Mouse (Mus musculus) kidney, embryonic 16.5 days (tissue): ENCODE results near the gene 1700013G24Rik. TPM values are rescaled to one million over a fixed set of nuclear protein-coding genes. Genes with fewer than 3 reads are reported as not detected.
"Not testable (repeated sequence)": the region's sequence is repeated elsewhere in the genome, so short reads cannot be mapped to it uniquely, and the experiment has no call there.

Source experiments
- ATAC-seq: fragments of 200-750 bp; cut with Nextera tagmentation; 2 replicates; pipeline ENCODE4 v1.8.0; 2017; ENCODE audit warnings: moderate TSS enrichment; ENCODE audit not compliant: low FRiP score, low TSS enrichment
- H3K27ac ChIP-seq: fragments of 300-500 bp; sonication (generic); 2 replicates; pipeline ENCODE4 v1.5.1; 2014; ENCODE audit warnings: low read length
- H3K27me3 ChIP-seq: fragments of 300-500 bp; sonication (generic); 2 replicates; pipeline ENCODE4 v1.6.1; 2014; ENCODE audit warnings: low read length, control low read depth, mixed read lengths; ENCODE audit not compliant: insufficient read depth
- H3K36me3 ChIP-seq: fragments of 300-500 bp; sonication (generic); 2 replicates; pipeline ENCODE4 v1.6.1; 2014; ENCODE audit warnings: low read length, control low read depth, mixed read lengths; ENCODE audit not compliant: insufficient read depth
- H3K4me1 ChIP-seq: fragments of 300-500 bp; sonication (generic); 2 replicates; pipeline ENCODE4 v1.6.1; 2014; ENCODE audit warnings: low read length, control low read depth, mixed read lengths; ENCODE audit not compliant: insufficient read depth
- H3K4me2 ChIP-seq: fragments of 300-500 bp; sonication (generic); replicated peaks from 2 replicates; pipeline ENCODE4 v1.6.1; 2014; ENCODE audit warnings: low read depth, low read length
- H3K4me3 ChIP-seq: fragments of 300-500 bp; sonication (generic); 2 replicates; pipeline ENCODE4 v1.5.1; 2014; ENCODE audit warnings: mild to moderate bottlenecking, low read length
- H3K9ac ChIP-seq: fragments of 300-500 bp; sonication (generic); replicated peaks from 2 replicates; pipeline ENCODE4 v1.6.1; 2014; ENCODE audit warnings: low read length
- H3K9me3 ChIP-seq: fragments of 300-500 bp; sonication (generic); 2 replicates; pipeline ENCODE4 v1.6.1; 2016; ENCODE audit warnings: low read length, control low read depth
- WGBS: fragments of 180-500 bp; shearing (Covaris S2); extraction: QIAGEN DNeasy Blood & Tissue Kit; methylation state at CpG from one replicate; pipeline ENCODE4 v1.1.7; 2014; 5-methylcytosine and 5-hydroxymethylcytosine counted together
- polyA plus RNA-seq: library from polyadenylated mRNA; unstranded; fragments of >200 nt; fragmentation: Nextera tagmentation; extraction: Ambion mirVana; gene quantifications from 2 replicates; pipeline ENCODE4 v1.2.1, GENCODE M21; 2015

Gene 1700013G24Rik
- not detected in 2 replicates for polyA plus RNA-seq

DNA sequence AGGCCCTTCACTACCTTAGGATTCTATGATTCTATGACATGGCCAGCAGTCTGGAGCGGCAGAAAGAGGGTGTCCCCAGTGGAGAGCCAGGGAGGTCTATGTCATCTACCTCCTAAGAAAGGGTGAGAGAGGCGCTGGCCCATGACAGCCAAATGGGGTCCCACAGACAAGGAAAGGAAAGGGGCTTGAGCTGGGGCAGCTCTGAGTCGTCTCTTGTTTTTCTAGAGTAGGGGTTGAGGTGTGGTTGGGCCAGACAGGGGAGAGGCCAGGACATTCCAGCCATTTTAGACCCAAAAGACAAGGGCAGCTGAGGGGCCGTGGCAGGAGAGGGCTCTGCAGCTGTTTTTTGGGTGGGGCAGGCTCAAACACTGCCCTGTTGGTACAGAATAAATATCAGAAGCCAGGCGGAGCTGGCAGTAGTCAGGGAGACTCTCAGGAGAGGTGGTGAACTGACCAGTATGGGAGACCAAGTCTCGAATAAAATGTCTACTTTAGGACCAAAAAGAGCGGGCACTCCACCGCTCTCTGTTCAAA is at the start of gene 1700013G24Rik:
TSS of gene 1700013G24Rik (plus strand) at position 51 of the 534 bp plus-strand sequence.
- H3K9ac ChIP-seq, result no peak within 1 kb of the TSS
- H3K36me3 ChIP-seq, result no peaks in the 10 kb centered on the region
- no peaks in the 10 kb centered on the region for H3K9me3 ChIP-seq
- H3K27ac ChIP-seq, result no peak within 1 kb of the TSS
- 73% methylated on average over 8 of the region's 8 CpGs for WGBS
- no peak; the same call in 1 of the 2 replicates for ATAC-seq
- H3K4me3 ChIP-seq, result no peak within 1 kb of the TSS
- H3K4me2 ChIP-seq, result no peak within 1 kb of the TSS
- H3K27me3 ChIP-seq, result no peaks in the 10 kb centered on the region
- peaks cover 14% of the 10 kb centered on the region for H3K4me1 ChIP-seq

DNA sequence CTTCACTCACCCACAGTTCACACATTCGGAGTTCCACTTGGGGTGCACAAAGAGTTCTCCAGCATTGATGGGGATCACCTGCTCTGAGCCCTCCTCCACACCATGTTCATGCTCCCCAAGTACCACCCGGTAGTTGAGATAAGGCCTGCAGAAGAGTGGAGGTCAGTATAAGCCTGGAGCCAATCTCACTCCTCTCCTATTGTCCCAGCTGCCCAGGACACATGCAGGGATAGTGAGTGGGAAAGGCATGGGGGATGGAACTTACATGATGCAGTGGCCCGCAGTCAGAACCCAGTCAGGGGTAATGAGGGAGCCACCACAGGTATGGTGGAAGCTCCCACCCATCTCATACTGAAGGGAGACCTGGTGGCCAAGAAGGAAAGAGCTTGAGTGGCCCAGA is 47.5 kb upstream of the 1700013G24Rik start:
- Histone ChIP-seq H3K4me3 (no peak overlapping the region), H3K36me3 (no peaks in the 10 kb centered on the region), H3K9ac (no peak overlapping the region), H3K9me3 (no peaks in the 10 kb centered on the region), H3K4me1 (no peaks in the 10 kb centered on the region), H3K4me2 (no peak overlapping the region), H3K27ac (no peak overlapping the region), H3K27me3 (no peaks in the 10 kb centered on the region)
- 89% methylated on average over 3 of the region's 3 CpGs for WGBS
- no peak for ATAC-seq

DNA sequence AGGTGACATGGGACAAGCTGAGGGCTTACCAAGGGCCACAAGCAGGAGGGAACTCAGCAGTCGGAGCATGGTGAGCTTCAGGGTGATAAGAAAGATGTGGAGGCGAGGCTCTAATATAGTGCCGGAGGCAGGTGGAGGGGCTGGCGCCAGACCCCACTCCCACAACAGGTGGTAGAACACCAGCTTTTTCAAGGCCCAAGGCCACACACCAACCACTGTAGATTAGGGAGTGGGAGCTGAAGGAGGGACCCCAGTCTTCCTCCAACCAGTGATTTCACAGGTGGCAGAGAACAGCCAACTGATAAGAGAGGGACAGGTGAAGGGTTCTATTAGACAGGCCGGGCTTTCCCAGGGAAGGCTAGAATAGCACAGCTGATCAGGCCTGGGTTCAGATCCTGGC is 43.4 kb upstream of the 1700013G24Rik start, which contains the start of gene Cela3a:
TSS of gene Cela3a (minus strand) at position 101 of the 400 bp plus-strand sequence.
- no peak for ATAC-seq
- Histone ChIP-seq H3K27ac (no peak within 1 kb of the TSS), H3K4me1 (0 out of 2 replicates have a peak, but pooled peaks cover 2% of the 10 kb centered on the region), H3K27me3 (no peaks in the 10 kb centered on the region), H3K4me2 (no peak within 1 kb of the TSS), H3K9ac (no peak within 1 kb of the TSS), H3K36me3 (no peaks in the 10 kb centered on the region), H3K4me3 (no peak within 1 kb of the TSS), H3K9me3 (no peaks in the 10 kb centered on the region)
- 86% methylated on average over 5 of the region's 5 CpGs for WGBS

DNA sequence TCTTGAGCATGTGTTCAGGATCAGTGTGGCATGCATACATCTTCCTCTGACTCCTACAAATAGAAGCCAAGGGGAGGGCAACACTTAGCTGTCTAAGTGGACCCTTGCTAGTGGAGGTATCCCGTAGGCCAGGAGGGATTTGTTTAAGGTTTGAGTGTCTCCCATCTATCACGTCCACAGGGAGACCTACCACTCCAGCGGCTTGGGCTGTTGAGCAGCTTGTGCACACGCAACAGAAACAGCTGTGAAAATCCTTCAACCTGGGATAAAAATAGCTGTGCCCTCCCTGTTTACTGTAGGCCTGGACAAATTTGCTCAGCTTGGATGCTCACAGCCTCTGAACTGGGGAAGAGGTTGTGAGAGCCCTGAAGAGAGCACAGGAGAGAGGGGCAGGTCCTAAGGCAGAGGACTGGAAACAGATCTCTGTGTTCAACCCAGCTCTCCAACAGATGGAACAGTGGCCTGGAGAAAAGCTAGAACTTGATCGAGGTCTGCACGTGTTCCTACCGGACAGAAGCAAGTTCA is 40.8 kb upstream of the 1700013G24Rik start:
- 72% methylated on average over 7 of the region's 7 CpGs for WGBS
- H3K4me3 ChIP-seq, H3K4me2 ChIP-seq, H3K9me3 ChIP-seq, H3K27ac ChIP-seq, H3K36me3 ChIP-seq, H3K9ac ChIP-seq, ATAC-seq, H3K4me1 ChIP-seq, H3K27me3 ChIP-seq: not testable (repeated sequence)

DNA sequence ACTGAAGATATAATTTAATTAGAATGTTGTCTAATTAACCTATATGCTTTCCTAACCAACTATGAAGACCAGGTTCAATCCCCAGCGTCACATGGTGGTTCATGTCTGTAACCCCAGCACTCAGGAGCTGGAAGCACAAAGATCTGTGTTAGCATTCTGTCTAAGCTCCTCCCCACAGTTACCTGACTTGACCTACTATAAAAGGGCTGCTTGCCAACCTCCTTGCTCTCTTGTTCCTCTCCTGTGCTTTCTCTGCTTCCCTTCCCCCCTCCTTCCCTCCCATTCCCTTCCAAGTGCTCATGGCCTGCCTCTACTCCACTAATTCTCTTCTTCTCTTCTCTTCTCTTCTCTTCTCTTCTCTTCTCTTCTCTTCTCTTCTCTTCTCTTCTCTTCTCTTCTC is 38.1 kb upstream of the 1700013G24Rik start:
- H3K4me3 ChIP-seq, result no peak overlapping the region

DNA sequence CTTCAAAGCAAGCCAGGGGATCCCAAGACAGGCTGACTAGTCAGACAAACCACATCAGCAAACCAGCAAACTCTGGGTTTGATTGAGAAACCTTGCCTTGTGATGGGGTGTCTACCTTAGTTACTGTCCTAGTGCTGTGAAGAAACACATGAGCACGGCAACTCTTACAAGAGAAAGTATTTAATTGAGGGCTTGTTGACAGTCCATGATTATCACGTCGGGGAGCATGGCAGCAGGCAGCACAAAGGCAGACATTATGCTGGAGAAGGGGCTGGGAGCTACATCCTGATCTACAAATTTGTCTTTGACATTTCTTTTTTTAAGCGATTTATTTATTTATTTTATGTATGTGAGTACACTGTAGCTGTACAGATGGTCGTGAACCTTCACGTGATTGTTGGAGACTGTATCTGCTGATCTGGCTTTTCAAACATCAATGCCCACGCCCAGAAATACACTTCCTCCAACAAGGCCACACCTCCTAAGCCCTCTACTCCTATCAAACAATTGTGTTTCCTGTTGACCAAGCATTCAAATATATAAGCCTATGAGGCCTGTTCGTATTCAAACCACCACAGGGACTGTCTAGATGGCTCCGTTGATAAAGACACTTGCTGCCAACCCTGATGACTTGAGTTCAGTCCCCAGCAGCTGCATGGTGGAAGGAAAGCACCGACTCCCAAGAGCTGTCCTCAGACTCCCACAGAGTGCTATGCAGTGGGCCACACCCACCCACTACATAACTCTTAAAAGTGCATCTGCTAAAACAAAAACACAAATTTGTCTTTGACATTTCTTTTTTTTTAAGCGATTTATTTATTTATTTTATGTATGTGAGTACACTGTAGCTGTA is 35.1 kb upstream of the 1700013G24Rik start:
- Histone ChIP-seq H3K4me2 (no peak overlapping the region), H3K4me1 (0 out of 2 replicates have a peak, but pooled peaks cover 2% of the 10 kb centered on the region), H3K9me3 (no peaks in the 10 kb centered on the region), H3K27ac (no peak overlapping the region), H3K4me3 (no peak overlapping the region), H3K9ac (no peak overlapping the region), H3K27me3 (no peaks in the 10 kb centered on the region), H3K36me3 (no peaks in the 10 kb centered on the region)
- 78% methylated on average over 11 of the region's 11 CpGs for WGBS
- no peak for ATAC-seq

More for the DNA sequence above, 38.1 kb upstream of the 1700013G24Rik start:
- H3K9me3 ChIP-seq, result no peaks in the 10 kb centered on the region
- no peak overlapping the region for H3K4me2 ChIP-seq
- WGBS, result 61% methylated on average over 1 of the region's 1 CpGs
- no peak for ATAC-seq
- no peak overlapping the region for H3K9ac ChIP-seq
- no peaks in the 10 kb centered on the region for H3K36me3 ChIP-seq
- H3K27me3 ChIP-seq, result no peaks in the 10 kb centered on the region
- 0 out of 2 replicates have a peak, but pooled peaks cover 2% of the 10 kb centered on the region for H3K4me1 ChIP-seq
- no peak overlapping the region; the same call in 1 of the 2 replicates for H3K27ac ChIP-seq

DNA sequence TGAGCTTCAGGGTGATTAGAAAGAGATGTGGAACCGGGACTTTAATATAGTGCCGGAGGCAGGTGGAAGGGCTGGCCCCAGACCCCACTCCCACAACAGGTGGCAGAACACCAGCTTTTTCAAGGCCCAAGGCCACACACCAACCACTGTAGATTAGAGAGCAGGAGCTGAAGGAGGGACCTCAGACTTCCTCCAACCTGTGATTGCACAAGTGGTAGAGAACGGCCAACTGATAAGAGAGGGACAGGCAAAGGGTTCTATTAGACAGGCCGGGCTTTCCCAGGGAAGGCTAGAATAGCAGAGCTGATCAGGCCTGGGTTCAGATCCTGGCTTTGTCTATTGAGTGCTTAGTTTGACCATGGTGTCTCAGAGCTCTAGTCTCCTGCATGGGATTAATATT is 22.6 kb upstream of the 1700013G24Rik start, which contains the start of gene Cela3b:
TSS of gene Cela3b (minus strand) at position 39 of the 400 bp plus-strand sequence.
- H3K36me3 ChIP-seq, result no peaks in the 10 kb centered on the region
- WGBS, result 92% methylated on average over 4 of the region's 4 CpGs
- H3K4me2 ChIP-seq, result no peak within 1 kb of the TSS
- H3K4me1 ChIP-seq, result no peaks in the 10 kb centered on the region
- H3K9me3 ChIP-seq, result no peaks in the 10 kb centered on the region
- H3K9ac ChIP-seq, result no peak within 1 kb of the TSS
- H3K27ac ChIP-seq, result no peak within 1 kb of the TSS
- H3K4me3 ChIP-seq, result no peak within 1 kb of the TSS
- H3K27me3 ChIP-seq, result no peaks in the 10 kb centered on the region
- ATAC-seq, result no peak

DNA sequence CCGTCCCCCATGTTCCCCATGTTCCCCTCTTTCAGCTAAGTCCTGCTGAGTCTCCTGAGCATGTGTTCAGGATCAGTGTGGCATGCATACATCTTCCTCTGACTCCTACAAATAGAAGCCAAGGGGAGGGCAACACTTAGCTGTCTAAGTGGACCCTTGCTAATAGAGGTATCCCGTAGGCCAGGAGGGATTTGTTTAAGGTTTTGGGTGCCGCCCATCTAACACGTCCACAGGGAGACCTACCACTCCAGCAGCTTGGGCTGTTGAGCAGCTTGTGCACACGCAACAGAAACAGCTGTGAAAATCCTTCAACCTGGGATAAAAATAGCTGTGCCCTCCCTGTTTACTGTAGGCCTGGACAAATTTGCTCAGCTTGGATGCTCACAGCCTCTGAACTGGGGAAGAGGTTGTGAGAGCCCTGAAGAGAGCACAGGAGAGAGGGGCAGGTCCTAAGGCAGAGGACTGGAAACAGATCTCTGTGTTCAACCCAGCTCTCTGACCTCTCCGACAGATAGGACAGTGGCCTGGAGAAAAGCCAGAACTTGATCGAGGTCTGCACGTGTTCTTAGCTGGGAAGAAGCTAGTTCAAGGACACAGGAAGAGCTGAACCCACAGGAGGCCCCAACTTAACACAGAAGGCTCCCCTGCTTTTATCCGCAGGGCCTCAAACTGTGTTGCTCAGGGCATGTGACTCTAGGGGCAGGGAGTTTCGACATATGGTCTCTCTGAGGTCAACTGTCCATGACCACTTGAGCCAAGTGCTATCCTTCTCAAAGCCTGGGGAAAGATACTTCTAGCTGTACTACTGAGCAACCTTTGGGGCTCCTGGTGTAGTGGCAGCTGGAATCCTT is 20.2 kb upstream of the 1700013G24Rik start:
- ATAC-seq, H3K9me3 ChIP-seq, H3K9ac ChIP-seq, H3K4me3 ChIP-seq, H3K36me3 ChIP-seq, H3K27ac ChIP-seq, H3K27me3 ChIP-seq, H3K4me2 ChIP-seq, H3K4me1 ChIP-seq: not testable (repeated sequence)
- 65% methylated on average over 10 of the region's 10 CpGs for WGBS

DNA sequence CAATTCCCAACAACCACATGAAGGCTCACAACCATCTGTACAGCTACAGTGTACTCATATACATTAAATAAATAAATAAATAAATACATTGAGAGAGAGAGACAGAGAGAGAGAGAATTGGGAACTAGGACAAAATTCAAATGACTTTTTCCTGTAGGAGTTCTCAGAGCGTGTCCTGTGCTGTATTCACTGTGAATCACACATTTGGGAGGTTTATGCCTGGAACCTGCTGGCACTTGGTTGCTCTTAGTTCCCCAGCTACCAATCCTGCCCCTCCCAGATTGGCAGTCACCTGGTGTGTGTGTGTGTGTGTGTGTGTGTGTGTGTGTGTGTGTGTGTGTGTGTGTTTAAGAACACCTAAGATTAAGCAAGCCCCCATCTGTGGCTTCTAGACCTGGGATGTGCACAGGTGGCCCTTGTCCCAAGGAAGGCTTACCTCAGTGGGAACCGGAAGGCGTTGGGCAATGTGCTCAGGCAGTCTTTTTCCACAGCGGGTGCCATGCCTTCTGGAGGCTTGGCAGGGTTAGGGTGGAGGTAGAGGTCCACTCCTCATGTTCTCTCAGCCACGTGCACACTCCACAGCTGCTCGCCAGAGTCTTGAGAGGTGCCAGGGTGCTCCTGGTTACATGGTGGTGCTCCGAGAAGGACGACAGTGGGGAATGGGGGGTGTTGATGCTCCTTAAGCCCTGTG is 16.0 kb upstream of the 1700013G24Rik start:
- no peak overlapping the region for H3K4me2 ChIP-seq
- no peak overlapping the region for H3K27ac ChIP-seq
- no peaks in the 10 kb centered on the region for H3K27me3 ChIP-seq
- ATAC-seq, result no peak
- H3K4me3 ChIP-seq, result no peak overlapping the region
- H3K9me3 ChIP-seq, result no peaks in the 10 kb centered on the region
- no peak overlapping the region for H3K9ac ChIP-seq
- no peaks in the 10 kb centered on the region for H3K36me3 ChIP-seq
- H3K4me1 ChIP-seq, result no peaks in the 10 kb centered on the region
- WGBS, result 87% methylated on average over 8 of the region's 8 CpGs
